Comparison of ENCODE assay signal across 8 mouse cellular contexts in genomic region chr6:121271707-121272074, GRCm38 (mm10). TPM values are rescaled to one million over a fixed set of nuclear protein-coding genes. Genes with fewer than 3 reads are reported as not detected.
A peak's percentile ranks its signal among the peaks of the same experiment; 100 is the strongest.
DNase-seq lines count a peak whose midpoint lies in the region; ATAC-seq and TF ChIP-seq lines count a peak whose summit lies in the region.

No protein-coding gene starts in this region.

- no peak for DNase-seq in kidney, postnatal 0 days (ENCODE audit: low spot score)
- DNase-seq in kidney, adult 18-20 months: no peak
- DNase-seq in limb, embryonic 10.5 days (ENCODE audit: low spot score): no peak
- no peak for DNase-seq in testis, postnatal 10 days (ENCODE audit: low spot score)
- no peak for DNase-seq in layer of hippocampus, adult 2 months (ENCODE audit: low spot score in 2 of 2)

- H3K4me1 ChIP-seq in kidney, postnatal 0 days (replicated peaks; ENCODE audit: insufficient read depth, low read length): no peaks in the 10 kb centered on the region
- no peaks in the 10 kb centered on the region; the same call in 1 of the 2 replicates for H3K4me1 ChIP-seq in limb, embryonic 10.5 days
- no peaks in the 10 kb centered on the region for H3K4me1 ChIP-seq in neural tube, embryonic 13.5 days (replicated peaks)

- no peak overlapping the region for H3K4me3 ChIP-seq in kidney, postnatal 0 days (replicated peaks; ENCODE audit: low read depth, low read length)
- H3K4me3 ChIP-seq in limb, embryonic 10.5 days: peak overlapping the region; percentile 54; the same call in 1 of the 2 replicates
- peak overlapping the region; percentile 40; the same call in 1 of the 2 replicates for H3K4me3 ChIP-seq in neural tube, embryonic 13.5 days
- no peak overlapping the region for H3K4me3 ChIP-seq in layer of hippocampus, adult 2 months

- ATAC-seq in kidney, postnatal 0 days (replicated peaks; ENCODE audit: low FRiP score, low read depth): 0 out of 2 replicates have a peak, but pooled peaks have one; percentile 4
- peak; percentile 30 for ATAC-seq in erythroblast, adult 5-6 weeks (replicated peaks; ENCODE audit: low FRiP score, poor library complexity, severe bottlenecking)
- peak; percentile 33 for ATAC-seq in neural tube, embryonic 13.5 days (ENCODE audit: low read depth)
- ATAC-seq in granulocyte monocyte progenitor cell, adult 5-6 weeks (replicated peaks; ENCODE audit: poor library complexity, severe bottlenecking): no peak

- H3K4me2 ChIP-seq in kidney, postnatal 0 days (ENCODE audit: low read length): no peak overlapping the region; the same call in 1 of the 2 replicates
- H3K4me2 ChIP-seq in neural tube, embryonic 13.5 days: peak overlapping the region; percentile 57

- no peak for TF ChIP-seq CTCF in kidney, postnatal 0 days (IDR thresholded peaks at IDR 0.05; ENCODE audit: low read depth)
- TF ChIP-seq CTCF in layer of hippocampus, adult 2 months (conservative IDR thresholded peaks at IDR 0.05): no peak

- no peaks in the 10 kb centered on the region for H3K36me3 ChIP-seq in kidney, postnatal 0 days (ENCODE audit: insufficient read depth, low read length)
- no peaks in the 10 kb centered on the region for H3K36me3 ChIP-seq in limb, embryonic 10.5 days
- no peaks in the 10 kb centered on the region for H3K36me3 ChIP-seq in neural tube, embryonic 13.5 days

- H3K27ac ChIP-seq in kidney, postnatal 0 days: no peak overlapping the region
- H3K27ac ChIP-seq in limb, embryonic 10.5 days: no peak overlapping the region
- H3K27ac ChIP-seq in neural tube, embryonic 13.5 days (replicated peaks): no peak overlapping the region
- no peak overlapping the region for H3K27ac ChIP-seq in layer of hippocampus, adult 2 months

- no peaks in the 10 kb centered on the region for H3K27me3 ChIP-seq in kidney, postnatal 0 days (ENCODE audit: insufficient read depth, low read length)
- H3K27me3 ChIP-seq in limb, embryonic 10.5 days (ENCODE audit: low read depth, poor library complexity, severe bottlenecking): no peaks in the 10 kb centered on the region
- H3K27me3 ChIP-seq in neural tube, embryonic 13.5 days: no peaks in the 10 kb centered on the region

- no peaks in the 10 kb centered on the region for H3K9me3 ChIP-seq in kidney, postnatal 0 days (replicated peaks; ENCODE audit: low read length)
- H3K9me3 ChIP-seq in limb, embryonic 10.5 days (replicated peaks): no peaks in the 10 kb centered on the region
- no peaks in the 10 kb centered on the region for H3K9me3 ChIP-seq in neural tube, embryonic 13.5 days

- no peak overlapping the region for H3K9ac ChIP-seq in kidney, postnatal 0 days (ENCODE audit: low read depth, low read length)
- no peak overlapping the region for H3K9ac ChIP-seq in neural tube, embryonic 13.5 days

- WGBS in kidney, postnatal 0 days: 13% methylated on average over 4 of the region's 4 CpGs
- WGBS in limb, embryonic 10.5 days: 14% methylated on average over 4 of the region's 4 CpGs
- 12% methylated on average over 4 of the region's 4 CpGs for WGBS in neural tube, embryonic 13.5 days

RNA-seq across cellular contexts. Expression of gene Usp18, which starts 26.0 kb away (rescaled TPM):
- 8.3 and 12.0 TPM in 2 replicates for polyA plus RNA-seq in kidney, postnatal 0 days (2015; fragmentation: Nextera tagmentation; extraction: Ambion mirVana)
- 18.8 and 38.2 TPM in 2 replicates for total RNA-seq in erythroblast, adult 5-6 weeks (2015; ENCODE audit: low replicate concordance)
- 26.9 and 27.9 TPM in 2 replicates for total RNA-seq in erythroblast, adult 5-6 weeks (2017; ENCODE audit: low replicate concordance)
- 0.21 and 0.99 TPM in 2 replicates for polyA plus RNA-seq in limb, embryonic 10.5 days (2016; fragmentation: Nextera tagmentation; extraction: Ambion mirVana)
- polyA plus RNA-seq in neural tube, embryonic 13.5 days (2015; fragmentation: Nextera tagmentation; extraction: Ambion mirVana): 1.0 and 2.9 TPM in 2 replicates
- not detected in 2 replicates for total RNA-seq in granulocyte monocyte progenitor cell, adult 5-6 weeks (2014; fragmentation: Nextera tagmentation)
- 0.82 and 1.3 TPM in 2 replicates for total RNA-seq in granulocyte monocyte progenitor cell, adult 5-6 weeks (2017)
- total RNA-seq in layer of hippocampus, adult 2 months (2021): under 1 TPM; 0.52 to 0.74 TPM

RNA-seq across cellular contexts. Expression of gene Slc6a13, which starts 28.3 kb away (rescaled TPM):
- 43.8 and 47.6 TPM in 2 replicates for polyA plus RNA-seq in kidney, postnatal 0 days (2015; fragmentation: Nextera tagmentation; extraction: Ambion mirVana)
- 1.7 and 3.1 TPM in 2 replicates for total RNA-seq in erythroblast, adult 5-6 weeks (2015; ENCODE audit: low replicate concordance)
- total RNA-seq in erythroblast, adult 5-6 weeks (2017; ENCODE audit: low replicate concordance): 0.56 and 1.4 TPM in 2 replicates
- polyA plus RNA-seq in limb, embryonic 10.5 days (2016; fragmentation: Nextera tagmentation; extraction: Ambion mirVana): 1.1 and 1.7 TPM in 2 replicates
- polyA plus RNA-seq in neural tube, embryonic 13.5 days (2015; fragmentation: Nextera tagmentation; extraction: Ambion mirVana): 34.5 and 38.2 TPM in 2 replicates
- total RNA-seq in granulocyte monocyte progenitor cell, adult 5-6 weeks (2014; fragmentation: Nextera tagmentation): 5.6 and 5.9 TPM in 2 replicates
- 2.4 and 3.9 TPM in 2 replicates for total RNA-seq in granulocyte monocyte progenitor cell, adult 5-6 weeks (2017)
- 10 to 100 TPM in 1 of 2 experiments, 1 to 10 TPM in 1; 8.3 to 13.5 TPM for total RNA-seq in layer of hippocampus, adult 2 months (2021)

Comparison
In these comparisons a context has a peak if more than half of its experiments do, and no peak if none do; other contexts are left out.
1. H3K4me3 ChIP-seq: peak in limb, embryonic 10.5 days (single experiment) and neural tube, embryonic 13.5 days (single experiment); none in kidney, postnatal 0 days (single experiment) and layer of hippocampus, adult 2 months (single experiment).
2. RNA of gene Usp18, which starts 26.0 kb away (total RNA-seq): 18.8 to 38.2 TPM in erythroblast, adult 5-6 weeks; 0.82 to 1.3 TPM in granulocyte monocyte progenitor cell, adult 5-6 weeks and 0.52 to 0.74 TPM in layer of hippocampus, adult 2 months; every median in the first group is over 4 times any median in the second.